Mouse (Mus musculus) activated CD4-positive, CD25-positive, alpha-beta regulatory T cell, adult 9 weeks (primary cell): ENCODE data around the gene Arfgef3. TPM values are rescaled to one million over a fixed set of nuclear protein-coding genes. Genes with fewer than 3 reads are reported as not detected.

Experiments used
- polyA plus RNA-seq: library from polyadenylated mRNA; unstranded; fragments of 100-300 nt; shearing (Covaris generic); gene quantifications from one replicate; pipeline ENCODE4 v1.2.1, GENCODE M21; 2017

Gene Arfgef3
- 0.59 TPM for polyA plus RNA-seq

DNA sequence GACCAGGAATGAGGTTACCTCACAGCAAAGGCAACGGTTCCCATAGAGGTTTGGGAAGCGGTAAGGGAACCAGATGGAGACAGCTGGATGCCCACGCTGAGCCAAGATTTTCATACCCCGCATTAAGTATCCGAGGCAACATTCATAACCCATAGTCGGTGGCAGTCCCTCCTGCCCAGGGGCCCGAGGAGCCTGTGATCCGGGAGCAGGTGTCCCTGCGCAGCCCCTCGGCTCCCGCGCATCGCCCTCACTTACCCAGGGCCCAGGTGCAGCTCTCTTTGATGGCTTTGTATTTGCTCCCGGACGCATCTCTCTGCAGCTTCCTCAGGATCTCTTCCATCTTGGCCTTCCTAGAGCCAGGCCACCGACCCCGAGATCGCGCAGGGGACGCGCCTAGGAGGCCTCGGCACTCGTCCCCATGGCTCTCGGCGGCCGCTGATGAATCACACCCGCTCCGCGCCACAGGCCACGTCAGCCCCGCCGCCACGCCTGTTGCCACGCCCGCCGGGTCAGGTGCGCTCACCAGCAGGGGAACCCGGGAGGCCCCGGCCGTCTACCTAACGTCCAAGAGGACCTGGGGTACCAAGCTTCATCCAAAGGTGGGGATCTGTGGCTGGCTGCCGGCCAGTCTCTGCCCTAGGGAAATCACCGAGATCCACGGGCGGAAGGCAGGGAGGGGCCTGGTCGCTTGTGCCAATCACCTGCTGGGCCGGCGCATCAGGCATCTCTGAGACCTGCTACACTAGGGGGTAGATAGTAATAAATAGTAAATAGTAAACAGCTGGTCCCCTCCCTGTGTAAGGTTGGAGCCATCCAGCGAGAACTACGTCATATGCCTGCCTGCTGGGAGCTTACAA, at the start of gene Arfgef3:
Gene Arfgef3 (minus strand): TSS at position 664 of the 857 bp plus-strand sequence.

GRCm38 (mm10) chr10:18786693-18787092, 42.9 kb upstream of the Arfgef3 start, which contains the start of gene Gm4922:
TSS of gene Gm4922 (minus strand) at chr10:18786793.

GRCm38 (mm10) chr10:18545813-18546235, 197.9 kb downstream of the Arfgef3 start, which contains the start of gene Hebp2:
TSS of gene Hebp2 (minus strand) at chr10:18546076.

Other genes with a start within 250 kb of the Arfgef3 start
- gene Hebp2, start 197.9 kb downstream of the Arfgef3 start, polyA plus RNA-seq, result not detected
- not detected for gene Gm4922, start 42.8 kb upstream of the Arfgef3 start, polyA plus RNA-seq
- gene Perp, start 101.1 kb upstream of the Arfgef3 start, polyA plus RNA-seq, result not detected